Mouse (Mus musculus) ES-Bruce4 (cell line): Measurements from ENCODE around the gene Gnao1.

Experiments
- CTCF ChIP-seq: IDR thresholded peaks from one replicate; pipeline ENCODE4 v1.8.1; 2011; ENCODE audit warnings: low read depth, low read length
- EP300 ChIP-seq: IDR thresholded peaks from 2 replicates; pipeline ENCODE4 v1.6.1; 2011; ENCODE audit warnings: low read depth, low read length; ENCODE audit not compliant: insufficient read depth
- POLR2A ChIP-seq: IDR thresholded peaks from one replicate; pipeline ENCODE4 v1.8.1; 2011; ENCODE audit warnings: low read length; ENCODE audit not compliant: insufficient read depth

- TF ChIP-seq POLR2A (no peak), EP300 (no peak), CTCF (no peak)
Measured at GRCm38 (mm10) chr8:93917859-93918421, 108.2 kb downstream of the Gnao1 start.
